Mouse (Mus musculus) thymus, postnatal 36 days (tissue): ENCODE data around the gene Dmp1.

Source experiments
- DNase-seq, 2 experiments: peaks; one replicate each; pipeline ENCODE4 v3.0.0; 2022; ENCODE audit warnings: mixed read lengths in 2 of 2

The Dmp1 gene

GRCm38 (mm10) chr5:104202351-104202750 is at the start of gene Dmp1:
Gene Dmp1 (plus strand): TSS chr5:104202613.
- DNase-seq = no peak

GRCm38 (mm10) chr5:104157701-104158100 is 44.7 kb upstream of the Dmp1 start:
- no peak for DNase-seq

GRCm38 (mm10) chr5:104158332-104159052 is 43.9 kb upstream of the Dmp1 start:
- no peak for DNase-seq

DNA sequence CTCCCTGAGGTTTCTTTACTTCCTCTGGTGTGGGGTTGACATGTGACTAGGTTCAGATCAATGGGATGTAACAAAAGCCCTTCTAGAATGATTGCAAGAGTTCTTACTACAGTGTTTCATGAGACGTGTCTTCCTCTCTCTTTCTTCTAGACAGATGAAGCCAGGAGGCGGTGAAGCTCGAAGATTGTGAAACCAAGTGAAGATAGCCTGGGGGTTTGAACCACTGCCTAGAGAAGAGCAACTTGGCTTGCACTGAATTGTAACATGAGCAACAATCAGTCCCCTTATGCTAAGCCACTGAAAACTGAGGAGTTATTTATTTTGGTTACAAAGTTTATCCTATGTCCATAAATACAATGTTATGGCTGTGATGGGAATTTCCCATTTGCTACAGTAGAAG is 41.8 kb upstream of the Dmp1 start:
- DNase-seq = no peak

GRCm38 (mm10) chr5:104161390-104161789 is 41.0 kb upstream of the Dmp1 start:
- DNase-seq = no peak

- no peak for DNase-seq
Measured at GRCm38 (mm10) chr5:104163536-104163935, 38.9 kb upstream of the Dmp1 start.

- no peak for DNase-seq
Measured at GRCm38 (mm10) chr5:104170412-104170811, 32.0 kb upstream of the Dmp1 start, which contains the start of gene Dspp. Gene Dspp (plus strand): TSS chr5:104170712.

DNA sequence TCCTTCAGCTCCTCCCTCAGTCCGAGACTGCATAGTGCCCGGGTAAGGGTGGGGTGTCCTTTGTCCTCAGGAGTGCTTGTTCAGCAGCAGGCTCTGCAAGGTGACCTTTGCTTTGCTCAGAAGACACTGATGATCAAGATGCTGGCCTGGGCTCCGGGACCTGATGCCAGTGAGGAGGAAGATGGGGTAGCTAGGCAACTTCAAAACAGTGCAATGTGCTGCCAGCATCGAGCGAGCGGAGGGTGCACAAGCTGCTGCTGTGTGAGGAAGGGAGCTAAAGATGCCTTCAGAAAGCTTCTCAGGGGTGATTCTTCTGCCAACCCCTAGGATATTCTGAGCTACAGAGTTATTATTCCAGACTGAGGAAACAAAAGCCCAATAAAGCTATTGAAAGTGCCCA is 29.3 kb upstream of the Dmp1 start:
- no peak for DNase-seq

DNA sequence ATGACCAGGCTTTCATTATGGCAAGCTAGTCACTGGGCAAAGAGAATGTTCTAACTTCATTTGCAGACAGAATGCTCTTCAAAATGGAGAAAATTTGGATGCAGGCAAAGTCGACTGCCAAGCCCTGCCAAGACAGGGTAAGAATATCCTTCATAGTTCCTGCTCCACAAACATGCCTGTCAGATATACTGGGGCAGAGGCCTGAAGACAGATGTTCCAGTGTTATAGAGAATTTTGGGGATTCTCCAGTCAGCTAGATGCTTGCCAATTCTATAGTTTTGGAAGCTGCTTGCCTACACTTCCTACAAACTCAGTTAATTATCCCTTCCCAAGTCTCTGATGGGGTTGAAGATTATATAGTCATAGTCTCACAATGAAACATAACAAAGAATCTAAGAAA is 18.7 kb upstream of the Dmp1 start:
- DNase-seq = no peak

GRCm38 (mm10) chr5:104187281-104187680 is 15.1 kb upstream of the Dmp1 start:
- no peak for DNase-seq

- no peak for DNase-seq
Measured at GRCm38 (mm10) chr5:104195086-104195485, 7.3 kb upstream of the Dmp1 start.

- no peak for DNase-seq
Measured at GRCm38 (mm10) chr5:104201153-104201950, 1.1 kb upstream of the Dmp1 start.

GRCm38 (mm10) chr5:104212531-104212930 is 10.1 kb downstream of the Dmp1 start:
- no peak for DNase-seq

GRCm38 (mm10) chr5:104218926-104219325 is 16.5 kb downstream of the Dmp1 start:
- DNase-seq = no peak

DNA sequence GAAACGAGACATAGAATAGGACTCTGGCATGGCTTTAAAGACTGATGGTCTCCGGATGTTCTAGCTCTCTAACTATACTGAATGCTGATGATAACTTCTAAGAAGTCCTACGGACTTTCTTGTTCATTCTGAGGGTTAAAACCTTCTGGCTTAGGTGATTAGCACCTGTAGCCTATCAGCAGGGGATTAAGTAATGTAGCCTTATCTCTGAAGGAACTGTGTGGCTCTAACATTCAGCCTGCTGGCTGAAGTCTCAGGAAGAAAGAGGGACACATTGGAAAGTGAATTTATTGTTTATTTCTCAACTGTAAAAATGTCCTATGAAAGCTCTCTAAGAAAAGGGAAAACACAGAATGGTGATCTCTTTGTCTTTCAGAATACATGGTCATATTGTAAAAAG is 21.9 kb downstream of the Dmp1 start:
- no peak for DNase-seq

DNA sequence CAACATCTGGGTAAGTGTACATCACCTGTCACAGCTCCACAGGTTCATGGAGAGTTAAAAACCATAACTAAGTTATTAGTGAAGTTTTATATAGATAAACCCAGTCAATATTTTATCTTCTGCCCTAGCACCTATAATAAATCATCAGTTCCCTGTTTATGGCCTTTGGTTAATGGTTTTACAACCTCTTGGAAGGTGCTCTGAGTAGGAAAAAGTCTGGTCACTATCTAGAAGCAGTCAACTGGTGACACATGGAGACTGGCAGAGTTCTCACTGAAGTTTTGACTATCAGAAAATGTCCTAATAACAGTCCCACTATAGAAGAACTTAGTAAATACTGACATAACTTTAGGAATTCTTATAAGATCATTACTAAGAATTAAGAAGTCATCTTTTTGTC is 22.3 kb downstream of the Dmp1 start:
- no peak for DNase-seq

- DNase-seq = no peak
Measured at GRCm38 (mm10) chr5:104228497-104228896, 26.1 kb downstream of the Dmp1 start.

DNA sequence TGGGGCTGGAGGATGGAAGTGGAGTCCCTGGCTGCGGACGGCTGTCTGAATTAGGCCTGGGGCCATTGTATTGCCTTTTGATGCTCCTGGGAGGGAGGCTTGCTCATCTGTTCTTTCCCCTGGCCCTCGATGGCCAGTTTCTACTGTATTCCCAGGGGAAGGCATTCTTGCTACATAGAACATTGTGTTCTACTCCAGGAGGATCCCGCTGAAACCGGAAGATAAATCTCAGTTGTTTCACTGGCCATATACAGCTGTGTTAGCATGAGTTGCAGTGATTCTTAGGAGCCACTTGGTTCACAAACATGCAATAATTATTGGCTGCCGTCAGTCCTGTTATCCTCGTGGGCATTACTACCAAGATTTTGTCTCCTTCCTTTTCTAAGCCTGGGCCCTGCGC is 34.3 kb downstream of the Dmp1 start:
- no peak for DNase-seq

- no peak for DNase-seq
Measured at GRCm38 (mm10) chr5:104239674-104240378, 37.4 kb downstream of the Dmp1 start.

GRCm38 (mm10) chr5:104244261-104244660 is 41.8 kb downstream of the Dmp1 start:
- no peak for DNase-seq

DNA sequence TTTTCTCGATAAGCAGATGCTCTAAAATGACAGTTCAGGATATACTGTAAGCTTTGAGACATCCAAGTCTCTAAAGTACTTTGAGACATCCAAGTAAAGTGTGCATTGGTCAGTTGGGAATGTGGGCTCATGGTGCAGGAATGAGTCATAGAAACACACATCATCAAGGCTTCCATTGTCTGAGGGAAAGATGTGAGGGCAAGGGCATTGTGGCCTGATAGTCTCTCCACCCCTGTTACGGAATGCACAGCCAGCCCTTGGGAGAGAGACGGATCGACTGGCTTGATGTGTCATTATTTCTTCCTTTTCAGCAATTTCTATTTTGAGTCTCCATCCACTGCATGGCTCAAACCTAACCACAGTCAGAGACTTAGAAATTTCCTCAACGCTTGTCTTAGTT is 49.4 kb downstream of the Dmp1 start:
- DNase-seq = no peak

GRCm38 (mm10) chr5:104256585-104256984 is 54.2 kb downstream of the Dmp1 start:
- no peak for DNase-seq

- DNase-seq = no peak
Measured at GRCm38 (mm10) chr5:104261908-104262461, 59.6 kb downstream of the Dmp1 start.
